Mouse (Mus musculus): Measurements from ENCODE around the gene Scpep1.

The Scpep1 gene

DNA sequence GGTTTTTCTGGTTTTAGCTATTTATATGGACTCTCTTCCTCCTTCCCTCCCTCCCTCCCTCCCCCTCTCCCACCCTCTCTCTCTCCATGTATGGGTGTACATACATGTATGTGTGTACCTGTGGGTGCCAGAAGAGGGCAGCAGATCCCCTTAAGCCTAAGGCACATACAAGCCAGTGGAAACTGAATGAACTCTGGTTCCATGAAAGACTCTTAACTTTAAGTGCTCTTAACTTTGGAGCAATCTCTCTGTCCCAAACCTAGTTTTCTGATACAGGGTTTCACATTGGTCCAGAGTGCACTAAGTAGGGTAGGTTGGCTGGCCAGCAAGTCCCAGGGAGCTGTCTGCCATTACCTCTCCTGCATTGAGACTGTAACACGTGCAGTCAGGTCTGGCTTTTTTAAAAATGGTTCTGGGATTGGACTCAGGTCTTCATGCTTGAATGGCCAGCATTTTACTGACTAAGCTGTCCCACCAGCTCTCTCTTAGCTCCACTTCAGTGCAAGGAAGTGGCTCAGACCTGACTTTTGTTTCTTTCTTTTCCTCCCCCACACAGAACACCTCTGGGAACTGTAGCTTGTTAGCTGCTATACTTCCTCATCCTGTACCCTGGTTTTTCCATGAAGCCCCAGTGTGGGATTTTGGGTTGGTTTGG, 46.6 kb downstream of the Scpep1 start:
- peak; percentile 37 for DNase-seq

DNA sequence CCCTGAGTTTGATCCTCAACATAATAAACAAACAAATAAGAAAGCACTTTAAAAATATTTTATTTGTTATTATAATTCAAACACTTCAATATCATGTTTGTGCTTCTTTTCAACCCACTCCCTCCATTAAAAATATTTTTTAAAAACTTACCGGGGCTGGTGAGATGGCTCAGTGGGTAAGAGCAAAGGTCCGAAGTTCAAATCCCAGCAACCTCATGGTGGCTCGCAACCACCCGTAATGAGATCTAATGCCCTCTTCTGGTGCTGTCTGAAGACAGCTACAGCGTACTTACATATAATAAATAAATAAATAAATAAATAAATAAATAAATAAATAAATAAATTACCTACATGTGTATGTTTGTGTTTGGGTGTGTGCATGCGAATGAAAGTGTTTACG, 47.4 kb downstream of the Scpep1 start:
- no peak for DNase-seq

DNA sequence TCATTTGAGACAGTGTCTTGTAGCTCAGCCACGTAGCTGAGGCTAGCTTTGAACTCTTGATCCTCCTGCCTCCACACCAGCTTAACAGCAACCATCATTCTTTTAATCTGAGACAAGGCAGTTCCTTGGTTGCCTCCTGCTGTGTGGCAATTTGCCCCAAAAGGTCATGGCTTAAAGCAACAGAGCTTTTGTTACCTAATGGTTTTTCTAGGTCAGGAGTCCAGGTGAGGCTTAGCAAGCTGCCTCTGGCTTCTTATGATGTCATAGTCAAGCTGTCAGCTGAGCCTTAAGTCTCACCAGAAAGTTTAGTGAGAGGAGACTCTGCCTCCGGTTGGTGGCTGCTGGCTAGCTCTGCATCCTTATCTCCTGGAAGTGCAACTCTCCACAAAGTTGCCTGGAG, 49.6 kb downstream of the Scpep1 start:
- no peak for DNase-seq

DNA sequence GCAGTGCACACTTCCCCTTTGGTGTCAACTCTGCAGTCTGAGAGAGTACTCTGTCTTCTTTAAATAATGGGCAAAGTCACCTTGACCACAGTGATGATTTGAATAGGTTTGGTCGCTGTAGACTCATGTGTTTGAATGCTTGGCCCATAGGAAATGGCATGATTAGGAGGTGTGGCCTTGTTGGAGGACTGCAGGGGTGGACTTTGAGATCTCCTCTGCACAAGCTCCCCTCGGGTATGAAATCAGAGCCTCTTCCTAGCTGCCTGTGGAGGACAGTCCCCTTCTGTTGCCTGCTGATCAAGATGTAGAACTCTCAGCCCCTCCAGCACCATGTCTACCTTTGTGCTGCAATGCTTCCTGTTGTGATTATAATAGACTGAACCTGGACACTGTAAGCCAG, 51.2 kb downstream of the Scpep1 start:
- DNase-seq: no peak

DNA sequence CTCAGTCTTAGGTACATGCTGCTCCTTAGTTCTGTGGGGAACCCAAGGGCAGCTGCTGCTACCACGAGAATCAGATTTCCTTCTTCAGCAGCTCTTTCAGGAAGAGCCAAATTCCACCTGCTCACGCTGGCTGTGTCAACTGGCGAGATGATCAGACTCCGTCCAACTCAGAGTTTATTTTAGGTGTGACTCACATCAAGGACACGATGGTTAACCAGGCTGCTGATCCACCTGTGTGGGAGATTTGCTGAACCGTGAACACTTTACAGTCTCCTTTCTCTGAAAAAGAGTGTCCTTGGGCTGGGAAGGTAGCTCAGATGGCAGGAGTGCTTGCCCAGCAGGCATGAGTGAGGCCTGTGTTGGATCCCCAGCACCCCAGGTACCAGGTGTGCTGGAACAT, 52.5 kb downstream of the Scpep1 start:
- no peak for DNase-seq

DNA sequence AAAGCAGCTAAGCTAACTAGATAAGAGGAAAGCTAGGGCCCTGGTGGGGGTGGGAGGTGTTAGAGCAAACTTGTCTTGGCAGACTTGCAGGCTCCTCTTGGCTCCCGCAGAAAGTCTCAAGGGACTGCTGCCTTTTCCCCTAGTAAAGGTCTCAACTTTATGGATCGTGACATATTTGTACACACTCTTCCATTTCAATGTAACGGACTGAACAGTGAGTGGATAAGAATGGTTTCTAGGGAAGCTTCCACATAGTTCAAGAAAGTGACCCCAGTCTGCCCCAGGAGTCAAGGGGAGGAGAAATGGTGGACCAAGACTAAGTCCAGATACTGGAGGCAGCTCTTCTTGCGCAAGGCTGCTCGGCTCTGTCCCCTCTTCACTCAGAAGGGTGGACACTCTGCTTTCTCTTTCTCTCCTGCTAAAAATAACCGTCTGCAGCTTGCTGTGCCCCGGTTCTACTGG, 53.9 kb downstream of the Scpep1 start:
- no peak for DNase-seq

DNA sequence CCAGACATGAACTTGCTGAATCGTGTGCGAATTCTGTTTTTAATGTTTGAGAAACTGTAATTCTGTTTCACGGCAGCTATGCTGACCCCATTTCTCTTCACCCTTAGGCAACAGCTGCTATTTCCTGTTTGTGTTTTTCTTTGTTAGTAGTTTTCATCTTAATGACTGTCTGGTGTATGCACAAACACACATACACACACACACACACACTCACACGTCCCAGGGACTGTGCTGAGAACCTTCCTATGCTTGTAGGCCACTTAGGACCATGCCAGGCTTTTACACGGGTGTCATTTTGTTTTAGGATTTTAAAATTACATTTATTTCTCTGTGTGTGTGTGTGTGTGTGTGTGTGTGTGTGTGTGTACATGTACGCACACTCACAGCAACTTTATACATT, 55.7 kb downstream of the Scpep1 start:
- DNase-seq: no peak

DNA sequence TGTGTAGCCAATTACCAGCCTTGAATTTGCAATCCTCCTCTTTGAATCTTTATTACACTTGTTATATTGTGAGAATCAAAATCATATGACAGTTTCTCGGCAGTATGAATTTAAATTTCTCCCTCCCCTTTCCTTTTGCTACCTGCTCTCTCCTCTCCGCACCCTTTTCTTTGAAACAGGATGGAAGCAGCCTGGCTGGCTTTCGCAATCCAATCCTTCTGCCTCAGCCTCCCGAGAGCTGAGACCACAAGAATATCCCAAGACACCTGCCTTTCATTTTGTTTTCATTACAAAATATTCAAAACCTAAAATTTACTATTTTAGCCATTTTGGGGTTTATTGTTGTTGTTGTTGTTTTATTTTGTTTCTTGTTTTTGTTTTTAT, 56.9 kb downstream of the Scpep1 start:
- no peak for DNase-seq

DNA sequence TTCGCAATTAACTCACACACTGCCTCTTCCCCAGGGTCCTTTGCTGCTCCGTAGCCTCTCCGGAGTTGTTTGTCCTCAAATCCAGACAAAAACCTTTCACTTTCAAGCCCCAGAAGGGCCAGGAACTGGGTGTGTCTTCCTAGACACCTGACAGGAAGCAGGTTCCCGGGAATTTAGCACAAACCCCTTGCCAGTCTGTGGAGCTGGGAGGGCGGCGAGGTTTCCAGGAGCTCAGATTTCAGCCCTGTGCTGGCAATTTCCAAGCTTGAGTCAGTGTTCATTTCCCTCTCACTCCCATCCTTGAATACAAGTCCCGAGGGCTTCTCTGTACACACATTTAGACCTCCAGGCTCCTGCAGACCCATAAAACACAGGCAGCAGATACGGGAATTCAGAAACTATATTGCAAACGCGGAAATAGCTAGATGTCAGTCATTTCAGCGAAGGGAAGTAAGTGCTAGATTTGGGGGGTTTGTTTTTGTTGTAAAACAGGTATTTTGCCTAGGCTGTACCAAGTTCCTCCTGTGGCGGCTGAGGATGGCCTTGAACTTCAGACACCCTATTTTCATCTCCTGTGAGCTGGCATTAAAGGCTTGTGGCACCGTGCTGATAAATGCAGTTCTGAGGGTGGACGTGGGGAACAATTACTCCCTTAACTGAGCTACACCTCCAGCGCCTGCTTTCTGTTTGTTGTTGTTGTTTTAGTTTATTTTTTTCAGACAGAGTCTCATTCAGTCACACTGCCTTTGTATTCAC, 57.5 kb downstream of the Scpep1 start:
- no peak for DNase-seq

DNA sequence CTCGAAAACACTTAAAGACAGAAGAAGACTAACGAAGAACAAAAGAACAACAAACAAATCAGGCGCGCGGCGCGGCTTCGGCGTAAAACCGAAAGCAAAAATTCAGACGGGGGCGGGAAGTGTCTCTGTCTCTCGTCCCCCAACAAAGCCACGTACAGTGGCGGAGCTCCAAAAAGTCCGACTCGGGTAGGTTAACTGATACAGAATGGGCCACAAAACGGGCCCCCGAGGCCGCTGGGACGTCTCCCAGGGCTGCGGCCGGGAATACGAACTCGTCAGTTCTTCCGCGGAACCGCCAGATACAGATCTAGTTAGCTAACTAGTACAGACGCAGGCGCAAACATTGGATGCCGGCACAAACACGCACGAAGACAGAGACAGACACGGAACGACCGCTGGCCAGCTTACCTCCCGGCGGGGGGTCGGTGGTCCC, 59.4 kb downstream of the Scpep1 start:
- peak; percentile 74 for DNase-seq

DNA sequence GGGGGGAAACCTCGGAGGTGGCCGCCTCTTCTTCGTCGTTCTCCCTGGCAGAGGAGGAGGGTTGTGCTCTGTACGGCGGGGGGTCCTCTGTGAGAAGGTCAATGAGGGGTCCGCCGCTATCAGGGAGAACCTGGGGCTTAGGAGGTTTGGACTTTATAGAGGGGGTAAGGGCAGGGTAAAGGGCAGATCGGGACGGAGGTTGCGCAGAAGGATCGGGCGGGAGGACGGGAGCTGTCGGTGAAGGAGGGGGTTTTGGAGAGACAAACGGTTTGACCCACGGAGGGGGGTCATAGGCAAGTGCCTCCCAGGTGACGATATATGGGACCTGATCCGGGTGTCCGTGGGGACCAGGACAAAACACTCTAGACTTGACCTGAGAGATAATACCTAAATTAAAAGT, 60.0 kb downstream of the Scpep1 start:
- DNase-seq: peak; percentile 39

DNA sequence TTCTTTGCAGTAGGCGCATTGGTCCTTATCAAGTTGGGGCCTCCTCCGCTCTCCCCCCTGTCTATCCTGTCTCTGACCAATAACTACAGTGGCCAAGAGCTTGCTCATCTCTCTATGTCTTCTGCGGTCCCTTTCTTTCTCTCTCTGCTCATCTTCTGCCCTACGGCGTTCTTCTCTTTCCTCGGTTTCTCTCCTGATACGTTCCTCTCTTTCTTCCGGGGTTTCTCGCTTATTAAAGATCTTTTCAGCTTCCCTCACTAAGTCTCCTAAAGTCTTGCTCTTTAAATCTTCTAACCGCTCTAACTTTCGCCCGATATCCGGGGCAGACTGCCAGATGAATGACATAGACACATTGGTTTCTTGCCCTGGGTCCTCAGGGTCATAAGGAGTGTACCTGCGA, 61.0 kb downstream of the Scpep1 start:
- peak; percentile 28 for DNase-seq

DNA sequence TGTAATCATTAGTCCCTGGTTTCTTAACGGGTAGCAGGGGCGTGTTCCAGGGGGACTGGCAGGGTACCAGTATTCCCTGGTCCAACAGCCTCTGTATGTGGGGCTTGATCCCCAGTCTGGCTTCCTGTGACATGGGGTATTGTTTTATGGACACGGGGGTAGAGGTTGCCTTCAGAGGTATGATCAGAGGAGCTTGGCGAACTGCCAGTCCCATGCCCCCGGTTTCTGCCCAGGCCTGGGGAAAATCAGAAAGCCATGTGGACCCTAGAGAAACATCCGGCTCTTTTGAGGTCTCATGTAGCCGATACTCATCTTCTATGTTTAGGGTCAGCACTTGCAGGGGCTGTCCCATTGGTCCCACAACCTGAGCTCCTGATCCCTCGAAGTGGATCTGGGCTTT, 61.8 kb downstream of the Scpep1 start:
- DNase-seq: peak; percentile 35

DNA sequence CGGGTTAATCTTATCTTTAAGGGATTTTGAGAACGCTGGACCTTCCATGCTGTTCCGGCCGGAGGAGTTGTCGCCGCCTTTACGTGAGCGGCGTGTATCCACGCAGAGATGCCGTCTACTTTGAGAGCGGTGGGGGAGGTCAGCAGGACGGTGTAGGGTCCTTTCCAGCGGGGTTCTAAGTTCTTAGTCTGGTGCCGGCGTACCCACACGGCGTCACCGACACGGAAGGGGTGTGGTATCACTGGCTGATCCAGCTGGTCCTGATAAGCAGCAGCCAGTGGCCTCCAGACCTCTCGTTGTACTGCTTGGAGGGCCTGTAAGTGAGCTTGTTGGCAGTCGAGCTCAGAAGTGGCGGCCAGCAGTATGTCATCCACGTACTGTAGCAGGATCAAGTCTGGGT, 62.5 kb downstream of the Scpep1 start:
- peak; percentile 36 for DNase-seq

DNA sequence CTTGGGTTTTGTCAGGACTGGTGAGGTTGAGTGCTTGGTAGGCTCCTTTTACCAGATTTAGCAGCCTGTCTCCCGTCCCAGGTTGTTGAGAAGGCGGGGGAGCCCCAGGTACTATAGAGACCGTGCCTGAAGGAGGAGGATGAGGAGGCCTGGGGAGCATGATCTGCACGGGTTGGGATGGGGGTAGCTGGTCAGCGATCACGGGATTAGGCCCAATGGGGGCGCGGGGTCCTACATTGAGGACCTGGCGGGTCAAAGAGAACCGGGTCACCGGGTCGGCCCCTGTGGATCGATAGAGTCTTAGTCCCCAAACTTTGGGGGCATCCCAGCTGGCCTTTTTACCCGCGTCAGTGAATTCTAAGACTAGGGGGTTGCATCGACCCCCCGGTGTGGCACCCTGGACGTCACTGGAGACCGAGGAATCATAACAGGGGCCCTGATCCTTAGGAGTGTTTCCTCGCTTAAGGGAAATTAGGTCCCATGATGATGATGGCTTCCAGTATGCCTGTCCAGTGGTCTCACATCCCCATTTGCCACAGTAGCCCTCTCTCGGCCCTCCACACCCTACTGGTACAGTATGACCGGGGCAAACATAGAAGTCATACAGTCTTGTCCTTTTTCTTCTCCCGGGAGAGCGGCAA, 63.2 kb downstream of the Scpep1 start:
- DNase-seq: peak; percentile 68

DNA sequence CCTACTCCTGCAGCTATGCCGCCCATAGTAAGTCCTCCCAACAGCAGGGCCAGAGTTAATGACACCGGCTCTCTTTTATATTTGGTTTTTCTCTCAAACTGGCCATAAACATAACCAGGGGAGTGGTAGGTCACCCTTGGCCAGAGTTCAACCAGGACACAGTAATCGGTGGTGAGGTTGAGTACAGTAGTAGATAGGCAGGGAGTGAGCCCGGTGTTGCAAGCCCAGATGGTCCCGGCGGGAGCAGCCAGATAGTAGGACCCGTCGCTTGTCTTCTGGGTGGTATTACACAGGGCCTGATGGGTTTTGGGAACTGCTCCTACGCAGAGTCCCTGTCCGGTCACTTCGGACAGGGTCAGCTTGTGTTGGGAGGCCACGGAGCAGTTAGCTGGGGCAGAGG, 63.8 kb downstream of the Scpep1 start:
- DNase-seq: peak; percentile 68

DNA sequence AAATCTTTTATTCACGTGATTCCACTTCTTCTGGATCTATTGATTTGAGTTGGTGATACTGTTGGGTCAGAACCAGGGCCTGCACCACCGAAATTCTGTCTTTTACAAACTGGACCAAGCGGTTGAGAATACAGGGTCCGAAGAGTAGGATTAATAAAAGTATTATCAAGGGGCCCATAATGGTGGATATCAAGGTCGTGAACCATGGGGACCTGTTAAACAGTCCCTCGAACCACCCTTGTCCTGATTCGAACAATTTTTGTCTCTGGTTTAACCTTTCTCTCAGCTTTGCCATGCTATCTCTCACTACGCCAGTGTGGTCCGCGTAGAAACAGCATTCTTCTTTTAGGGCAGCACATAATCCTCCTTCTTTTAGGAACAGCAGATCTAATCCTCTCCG, 64.4 kb downstream of the Scpep1 start:
- peak; percentile 44 for DNase-seq

DNA sequence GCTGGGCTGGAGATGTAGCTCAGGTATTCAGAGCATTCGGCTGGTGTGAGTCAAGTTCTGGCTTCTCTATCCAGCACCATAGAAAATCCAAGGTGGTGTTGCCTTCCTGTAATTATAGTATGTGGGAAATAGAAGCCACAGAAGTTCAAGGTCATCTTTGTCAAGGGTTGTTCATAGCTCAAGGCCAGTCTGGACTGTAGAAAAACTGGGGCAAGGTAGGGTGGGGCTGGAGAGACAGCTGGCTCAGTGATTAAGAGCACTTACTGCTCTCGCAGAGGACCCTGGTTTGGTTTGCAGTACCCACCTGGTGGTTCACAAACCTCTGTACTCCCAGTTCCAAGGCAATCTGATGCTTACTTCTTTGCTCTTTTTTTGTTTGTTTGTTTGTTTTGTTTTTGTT, 66.3 kb downstream of the Scpep1 start:
- no peak for DNase-seq

DNA sequence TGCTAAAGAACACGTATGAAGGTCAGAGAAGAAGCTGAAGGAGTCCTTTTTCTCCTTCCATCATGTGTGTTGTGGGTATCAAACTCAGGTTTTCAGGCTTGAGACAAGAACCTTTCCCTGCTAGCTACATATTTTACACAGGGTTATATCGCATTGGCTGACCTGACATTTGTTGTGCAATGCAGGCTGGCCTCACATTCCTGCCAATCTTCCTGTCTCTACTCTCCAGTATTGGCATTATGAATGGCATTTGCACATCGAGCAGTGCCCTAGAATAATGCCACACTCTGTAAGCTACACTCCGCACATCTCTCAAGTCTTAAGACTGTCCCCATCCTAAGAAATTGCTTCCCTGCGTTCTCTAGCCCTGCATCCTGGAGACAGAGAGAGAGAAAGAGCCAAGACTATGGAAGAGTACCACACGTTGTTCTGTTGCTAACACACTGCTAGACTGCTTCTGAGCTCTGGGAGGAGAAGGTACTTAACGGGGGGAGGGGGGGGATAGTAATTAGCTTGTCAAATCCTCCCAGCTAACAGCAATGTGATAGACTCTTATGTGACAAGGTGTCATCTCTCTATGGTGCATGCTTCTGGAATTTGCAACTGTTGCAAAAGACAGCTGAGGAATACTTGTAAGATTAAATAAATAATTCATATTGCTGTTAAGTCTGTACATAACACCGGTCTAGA, 70.7 kb downstream of the Scpep1 start:
- no peak for DNase-seq

DNA sequence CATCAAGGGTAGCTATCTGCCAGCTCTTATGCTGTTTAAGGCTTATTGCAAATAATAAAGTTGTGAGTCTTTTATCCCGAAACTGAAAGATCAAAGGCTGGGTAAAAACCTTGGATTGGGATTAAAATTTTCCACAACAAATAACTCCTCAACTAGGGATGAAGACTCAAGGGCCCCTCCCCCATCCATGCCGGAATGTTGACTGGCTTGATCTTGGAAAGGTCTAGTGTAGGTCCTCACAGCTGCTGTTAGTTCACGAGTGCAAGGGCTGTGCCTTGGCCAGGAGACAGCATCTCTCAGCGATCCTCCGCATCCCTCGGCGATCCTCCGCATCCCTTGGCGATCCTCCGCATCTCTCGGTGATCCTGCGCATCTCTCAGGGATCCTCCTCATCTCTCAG, 77.3 kb downstream of the Scpep1 start:
- DNase-seq: no peak

Data from cerebellum, adult 8-10 months (tissue).